Comparison of ENCODE assay signal across 23 mouse cellular contexts in the genomic region with DNA sequence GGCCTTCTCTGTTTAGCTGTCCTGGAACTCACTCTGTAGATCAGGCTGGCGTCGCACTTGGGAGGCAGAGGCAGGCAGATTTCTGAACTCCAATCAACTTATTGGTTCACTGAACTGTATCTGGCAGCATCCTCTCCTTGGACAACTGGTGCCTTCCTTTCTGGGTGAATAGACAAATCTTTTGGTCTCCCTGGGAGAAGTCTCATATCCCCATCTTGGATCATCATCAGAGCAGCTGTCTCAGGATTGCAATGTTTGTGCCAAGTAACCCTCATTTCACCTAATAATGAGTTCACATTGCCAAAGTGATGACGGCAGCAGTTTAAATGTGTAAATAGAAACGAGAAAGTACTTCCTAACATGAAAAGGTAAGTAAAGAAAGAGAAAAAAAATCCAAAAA.
"Had no signal": no experiment of that assay in that cellular context is flagged by ENCODE, and none has a peak within 500 bp of the region (broad histone marks: within the 10 kb centered on the region; RNA-seq: fewer than 3 reads in every experiment).

No protein-coding gene starts in this region.

- H3K4me1 ChIP-seq: limb, embryonic 12.5 days; liver, embryonic 13.5 days had no signal

- H3K9me3 ChIP-seq: heart, embryonic 13.5 days; heart, embryonic 15.5 days; limb, embryonic 10.5 days; limb, embryonic 12.5 days; liver, embryonic 13.5 days had no signal

- H3K4me3 ChIP-seq: heart, adult 2 months; heart, embryonic 13.5 days; heart, embryonic 15.5 days; layer of hippocampus, adult 2 months; left cerebral cortex, adult 2 months; limb, embryonic 10.5 days; limb, embryonic 12.5 days; liver, embryonic 13.5 days had no signal

- H3K4me2 ChIP-seq: heart, embryonic 11.5 days; heart, embryonic 13.5 days; heart, embryonic 15.5 days; hindbrain, embryonic 14.5 days; limb, embryonic 12.5 days; liver, embryonic 13.5 days had no signal

- H3K36me3 ChIP-seq: heart, embryonic 13.5 days; heart, embryonic 15.5 days; limb, embryonic 10.5 days; limb, embryonic 12.5 days; liver, embryonic 13.5 days had no signal

- H3K27me3 ChIP-seq: heart, embryonic 13.5 days; heart, embryonic 15.5 days; liver, embryonic 13.5 days had no signal

- ATAC-seq: hindbrain, embryonic 16.5 days; intestine, embryonic 16.5 days had no signal

- DNase-seq: gastrocnemius, postnatal 14 days; gastrocnemius, postnatal 36 days; heart, adult 11 months; heart, adult 2 months; heart, postnatal 14 days; heart, postnatal 36 days; kidney, adult 11 months; kidney, adult 2 months; kidney, postnatal 10 days; kidney, postnatal 25 days; kidney, postnatal 4 days; liver; liver, embryonic 13.5 days had no signal

- H3K9ac ChIP-seq: heart, embryonic 13.5 days; heart, embryonic 15.5 days; hindbrain, embryonic 14.5 days; limb, embryonic 12.5 days; liver, embryonic 13.5 days had no signal

- H3K27ac ChIP-seq: heart, adult 2 months; heart, embryonic 13.5 days; heart, embryonic 15.5 days; hindbrain, embryonic 14.5 days; layer of hippocampus, adult 2 months; left cerebral cortex, adult 2 months; limb, embryonic 10.5 days; limb, embryonic 12.5 days; liver, embryonic 13.5 days had no signal
